In the genomic region with DNA sequence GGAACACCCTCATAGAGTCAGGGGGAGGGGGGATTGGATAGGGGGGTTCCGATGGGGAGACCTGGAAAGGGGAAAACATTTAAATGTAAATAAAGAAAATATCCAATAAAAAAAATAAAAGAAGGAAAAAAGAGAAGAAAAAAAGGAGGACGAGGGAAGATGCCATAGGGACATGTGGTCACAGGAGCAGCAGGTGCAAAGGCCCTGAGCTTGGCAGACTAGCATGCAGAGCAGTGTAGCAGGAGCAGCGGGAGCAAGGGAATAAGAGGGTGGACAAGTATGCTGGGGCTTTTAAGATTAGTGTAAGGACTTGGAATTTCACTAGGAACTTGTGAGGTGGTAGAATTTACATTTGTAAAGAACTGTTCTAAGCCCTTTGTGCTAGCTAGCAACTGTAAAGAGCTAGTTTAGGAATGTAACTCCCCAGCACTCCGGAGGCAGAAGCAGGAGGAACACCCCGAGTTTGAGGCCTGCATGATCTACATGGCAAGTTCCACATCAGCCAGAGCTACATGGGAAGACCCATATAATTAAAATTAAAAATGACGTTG, we compare ENCODE assay signal across 9 mouse cellular contexts. TPM values are rescaled to one million over a fixed set of nuclear protein-coding genes. Genes with fewer than 3 reads are reported as not detected.
DNase-seq lines count a peak whose midpoint lies in the region; ATAC-seq and TF ChIP-seq lines count a peak whose summit lies in the region.
"Had no signal": no experiment of that assay in that cellular context is flagged by ENCODE, and none has a peak within 500 bp of the region (broad histone marks: within the 10 kb centered on the region; RNA-seq: fewer than 3 reads in every experiment).

No protein-coding gene starts in this region.

- no peak overlapping the region for H3K9ac ChIP-seq in heart, embryonic 12.5 days
- H3K9ac ChIP-seq in heart, adult 2 months (ENCODE audit: low read depth, low read length), result no peak overlapping the region
- H3K9ac ChIP-seq in hindbrain, embryonic 11.5 days (ENCODE audit: low read depth, low read length), result no peak overlapping the region

- peak overlapping the region; percentile 78 for H3K4me2 ChIP-seq in heart, embryonic 12.5 days
- H3K4me2 ChIP-seq in hindbrain, embryonic 11.5 days (replicated peaks; ENCODE audit: low read depth, low read length), result peak overlapping the region; percentile 41

- no peak for TF ChIP-seq CTCF in heart, adult 2 months (IDR thresholded peaks at IDR 0.05)

- peaks cover 11% of the 10 kb centered on the region for H3K36me3 ChIP-seq in heart, embryonic 12.5 days
- peaks cover 8% of the 10 kb centered on the region for H3K36me3 ChIP-seq in heart, adult 2 months (ENCODE audit: control insufficient read depth, insufficient read depth, low read length)
- 0 out of 2 replicates have a peak, but pooled peaks cover 2% of the 10 kb centered on the region for H3K36me3 ChIP-seq in hindbrain, embryonic 11.5 days (ENCODE audit: control insufficient read depth, insufficient read depth, low read length)
- peaks cover 15% of the 10 kb centered on the region; the same call in 1 of the 2 replicates for H3K36me3 ChIP-seq in macrophage (ENCODE audit: inconsistent target)

- no peak overlapping the region for H3K27ac ChIP-seq in heart, embryonic 12.5 days (ENCODE audit: poor library complexity, severe bottlenecking)
- no peak overlapping the region for H3K27ac ChIP-seq in heart, adult 2 months
- H3K27ac ChIP-seq in hindbrain, embryonic 11.5 days (ENCODE audit: low read depth, low read length), result no peak overlapping the region
- H3K27ac ChIP-seq in macrophage, result no peak overlapping the region

- no peak for DNase-seq in heart, adult 2 months
- DNase-seq in ES-CJ7 (ENCODE audit: low read depth, low spot score), result peak; percentile 43
- DNase-seq in hindbrain, embryonic 11.5 days (ENCODE audit: low spot score), result no peak
- no peak for DNase-seq in frontal cortex, postnatal 14 days (ENCODE audit: low spot score in 2 of 2)
- no peak for DNase-seq in layer of hippocampus, adult 11-12 months (ENCODE audit: low spot score)
- DNase-seq in kidney, postnatal 14 days, result no peak
- DNase-seq: kidney, adult 9 months had no signal

- no peak for TF ChIP-seq POLR2A in heart, adult 2 months (IDR thresholded peaks at IDR 0.05; ENCODE audit: insufficient read depth, low read depth, low read length)

- 65% methylated on average over 6 of the region's 6 CpGs for WGBS in heart, embryonic 12.5 days
- 74% methylated on average over 6 of the region's 6 CpGs for WGBS in heart, adult 2 months
- 66% methylated on average over 6 of the region's 6 CpGs for WGBS in hindbrain, embryonic 11.5 days
- WGBS in macrophage (ENCODE audit: missing documents), result 87% methylated on average over 5 of the region's 6 CpGs

- ATAC-seq in heart, embryonic 12.5 days (ENCODE audit: insufficient number of reproducible peaks, low FRiP score), result no peak
- no peak for ATAC-seq in hindbrain, embryonic 11.5 days (ENCODE audit: low FRiP score)

- TF ChIP-seq EP300 in heart, adult 2 months (IDR thresholded peaks at IDR 0.05; ENCODE audit: insufficient read depth, low read depth, low read length), result no peak

- peaks cover 16% of the 10 kb centered on the region for H3K4me1 ChIP-seq in heart, embryonic 12.5 days (replicated peaks)
- H3K4me1 ChIP-seq in heart, adult 2 months (ENCODE audit: control insufficient read depth, insufficient read depth, low read length), result peaks cover 4% of the 10 kb centered on the region
- H3K4me1 ChIP-seq in hindbrain, embryonic 11.5 days (replicated peaks; ENCODE audit: control insufficient read depth, insufficient read depth, low read length), result peaks cover 4% of the 10 kb centered on the region; the same call in 1 of the 2 replicates

- intact Hi-C loops in heart, adult 2 months (cut with DNase I), result loop anchor here (5.0 kb wide), 1 partner anchor 45 kb away; no protein-coding TSS in a partner anchor

- no peaks in the 10 kb centered on the region for H3K27me3 ChIP-seq in heart, embryonic 12.5 days (replicated peaks)
- H3K27me3 ChIP-seq in heart, adult 2 months (ENCODE audit: control insufficient read depth, insufficient read depth, low read length), result no peaks in the 10 kb centered on the region
- no peaks in the 10 kb centered on the region for H3K27me3 ChIP-seq in hindbrain, embryonic 11.5 days (ENCODE audit: control insufficient read depth, insufficient read depth, low read length)

- H3K9me3 ChIP-seq in heart, embryonic 12.5 days (replicated peaks), result 0 out of 2 replicates have a peak, but pooled peaks cover 3% of the 10 kb centered on the region
- H3K9me3 ChIP-seq in hindbrain, embryonic 11.5 days (ENCODE audit: control insufficient read depth, low read length), result no peaks in the 10 kb centered on the region

- no peak overlapping the region for H3K4me3 ChIP-seq in heart, embryonic 12.5 days
- H3K4me3 ChIP-seq in heart, adult 2 months, result no peak overlapping the region
- no peak overlapping the region for H3K4me3 ChIP-seq in hindbrain, embryonic 11.5 days (ENCODE audit: low read depth, low read length)
- H3K4me3 ChIP-seq in macrophage (ENCODE audit: inconsistent target), result 0 out of 2 replicates have a peak overlapping the region, but pooled peaks have one; percentile 92

- H3K79me2 ChIP-seq in heart, adult 2 months (replicated peaks; ENCODE audit: control insufficient read depth, insufficient read depth, low read length), result no peaks in the 10 kb centered on the region
- peaks cover 63% of the 10 kb centered on the region for H3K79me2 ChIP-seq in macrophage (ENCODE audit: inconsistent target)

RNA-seq across cellular contexts. Expression of a gene that starts 1.2 kb away (rescaled TPM):
- 60.6 and 60.7 TPM in 2 replicates for polyA plus RNA-seq in heart, embryonic 12.5 days (2016; fragmentation: Nextera tagmentation; extraction: Ambion mirVana)
- total RNA-seq in heart, adult 2 months (2021), result 10 to 100 TPM; 41.6 to 42.9 TPM
- 35.3 and 52.1 TPM in 2 replicates for polyA plus RNA-seq in heart, adult 2 months (2012; rRNA removed)
- 65.5 and 73.1 TPM in 2 replicates for polyA plus RNA-seq in hindbrain, embryonic 11.5 days (2014; fragmentation: Nextera tagmentation; extraction: Ambion mirVana)
- total RNA-seq in macrophage (2018; cell fraction: chromatin; rRNA removed), result 100 to 1,000 TPM in 3 of 26 experiments, 10 to 100 TPM in 23; 14.0 to 115 (median 57.6) TPM
- total RNA-seq in macrophage (2018; cell fraction: cytosol; rRNA removed), result 100 to 1,000 TPM in 3 of 26 experiments, 10 to 100 TPM in 23; 67.6 to 105 (median 84.7) TPM
- total RNA-seq in macrophage (2018; cell fraction: nucleus; rRNA removed), result 100 to 1,000 TPM in 5 of 26 experiments, 10 to 100 TPM in 21; 24.1 to 159 (median 86.1) TPM
- 97.1 to 164 TPM (median 112 TPM) in 3 replicates for polyA plus RNA-seq in macrophage (2018)

RNA-seq across cellular contexts. Expression of a gene that starts 48.6 kb away (rescaled TPM):
- polyA plus RNA-seq in heart, embryonic 12.5 days (2016; fragmentation: Nextera tagmentation; extraction: Ambion mirVana), result 46.4 and 47.6 TPM in 2 replicates
- 10 to 100 TPM; 48.4 to 53.4 TPM for total RNA-seq in heart, adult 2 months (2021)
- polyA plus RNA-seq in heart, adult 2 months (2012; rRNA removed), result 38.3 and 42.8 TPM in 2 replicates
- polyA plus RNA-seq in hindbrain, embryonic 11.5 days (2014; fragmentation: Nextera tagmentation; extraction: Ambion mirVana), result 71.5 and 73.4 TPM in 2 replicates
- 100 to 1,000 TPM; 120 to 324 (median 283) TPM for total RNA-seq in macrophage (2018; cell fraction: chromatin; rRNA removed)
- 100 to 1,000 TPM; 401 to 516 (median 457) TPM for total RNA-seq in macrophage (2018; cell fraction: cytosol; rRNA removed)
- 100 to 1,000 TPM; 151 to 403 (median 238) TPM for total RNA-seq in macrophage (2018; cell fraction: nucleus; rRNA removed)
- 402 to 842 TPM (median 678 TPM) in 3 replicates for polyA plus RNA-seq in macrophage (2018)
